Mouse (Mus musculus) cerebellum, adult 2 months (tissue): ENCODE results near the gene 4930486L24Rik.

Experiments
- CTCF ChIP-seq: fragments of 200-500 bp; IDR thresholded peaks from 2 replicates; pipeline ENCODE4 v1.5.1; 2011; ENCODE audit warnings: low read depth, mild to moderate bottlenecking, control low read depth, low read length, moderate library complexity, borderline replicate concordance; ENCODE audit not compliant: insufficient read depth
- POLR2A ChIP-seq: fragments of 200-500 bp; IDR thresholded peaks from 2 replicates; pipeline ENCODE4 v1.6.1; 2011; ENCODE audit warnings: low read length, control low read depth, borderline replicate concordance; ENCODE audit not compliant: insufficient read depth

DNA sequence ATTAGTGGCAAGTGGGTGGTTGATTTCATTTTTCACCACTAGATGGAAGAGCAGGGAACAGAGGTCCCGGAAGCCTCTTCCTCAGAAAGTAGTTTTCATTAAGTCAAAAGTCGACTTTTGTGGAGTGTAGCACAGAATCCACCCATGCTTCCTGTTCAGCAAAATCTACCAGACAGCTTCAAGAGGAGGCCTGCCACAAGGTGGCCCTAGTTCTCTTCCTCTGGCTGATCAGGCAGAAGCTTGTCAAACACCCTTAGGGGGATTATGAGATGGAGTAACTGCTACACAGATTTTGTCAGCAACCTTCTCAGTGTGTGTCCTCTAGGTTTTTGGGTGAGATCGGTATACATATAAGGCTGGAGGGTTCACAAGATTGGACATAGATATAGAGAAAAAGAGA lies 38.2 kb downstream of the 4930486L24Rik start:
- no peak for TF ChIP-seq CTCF
- TF ChIP-seq POLR2A = no peak
